Mouse (Mus musculus) embryonic fibroblast, embryonic 13.5 days (primary cell): ENCODE measurements around the gene Vmn2r52. TPM values are rescaled to one million over a fixed set of nuclear protein-coding genes. Genes with fewer than 3 reads are reported as not detected.
"Not testable (repeated sequence)": the region's sequence is repeated elsewhere in the genome, so short reads cannot be mapped to it uniquely, and the experiment has no call there.

Source experiments
- H3K27ac ChIP-seq: 2 replicates; pipeline ENCODE4 v1.5.1; 2012; ENCODE audit warnings: low read length, control low read depth, inconsistent platforms; ENCODE audit not compliant: insufficient read depth
- H3K4me1 ChIP-seq: 2 replicates; pipeline ENCODE4 v1.6.1; 2011; ENCODE audit warnings: low read length; ENCODE audit not compliant: control insufficient read depth, insufficient read depth
- H3K4me3 ChIP-seq: 2 replicates; pipeline ENCODE4 v1.5.1; 2011; ENCODE audit warnings: mild to moderate bottlenecking, control low read depth, low read length; ENCODE audit not compliant: insufficient read depth
- CTCF ChIP-seq: IDR thresholded peaks from 2 replicates; pipeline ENCODE4 v1.5.1; 2011; ENCODE audit warnings: mild to moderate bottlenecking, control low read depth, low read length, moderate library complexity, borderline replicate concordance; ENCODE audit not compliant: insufficient read depth
- POLR2A ChIP-seq: IDR thresholded peaks from 2 replicates; pipeline ENCODE4 v1.6.1; 2011; ENCODE audit warnings: low read depth, mild to moderate bottlenecking, control low read depth, low read length, moderate library complexity
- polyA plus RNA-seq: library from polyadenylated mRNA; stranded (reverse); fragments of >200 nt; gene quantifications from 2 replicates; pipeline ENCODE4 v1.2.4, GENCODE M21; 2011; ENCODE audit warnings: low read depth; ENCODE audit not compliant: missing spikeins, insufficient read length

Gene Vmn2r52
- not detected in 2 replicates for polyA plus RNA-seq

- H3K4me3 ChIP-seq: no peak within 1 kb of the TSS
- TF ChIP-seq CTCF (no peak), POLR2A (no peak)
- H3K4me1 ChIP-seq: no peaks in the 10 kb centered on the region
- H3K27ac ChIP-seq: no peak within 1 kb of the TSS
Measured at GRCm38 (mm10) chr7:10176473-10176872, at the start of gene Vmn2r52. Vmn2r52 (minus strand) TSS chr7:10176573.

- not testable (repeated sequence) for H3K4me3 ChIP-seq, H3K4me1 ChIP-seq, H3K27ac ChIP-seq
Measured at GRCm38 (mm10) chr7:10105641-10106040, 70.7 kb downstream of the Vmn2r52 start, which contains the start of gene Vmn2r51. Vmn2r51 (minus strand) TSS chr7:10105741.

Other genes starting within 250 kb of the Vmn2r52 start
- not detected in 2 replicates for gene Vmn2r48, start 223.0 kb downstream of the Vmn2r52 start, polyA plus RNA-seq
- gene Vmn2r49, start 184.3 kb downstream of the Vmn2r52 start, polyA plus RNA-seq: not detected in 2 replicates
- not detected in 2 replicates for gene Vmn2r50, start 123.3 kb downstream of the Vmn2r52 start, polyA plus RNA-seq
- not detected in 2 replicates for gene Vmn2r51, start 70.8 kb downstream of the Vmn2r52 start, polyA plus RNA-seq
- not detected in 2 replicates for gene Vmn1r66, start 101.4 kb upstream of the Vmn2r52 start, polyA plus RNA-seq